Mouse (Mus musculus) heart, adult 2 months (tissue): ENCODE measurements at regions not wholly inside any gene's neighbourhood (a gene's known extent, or its start where the extent isn't known, plus 50 kb on each side); places are given as distances from the start of the nearest gene placed in this dataset.

Experiments
- CTCF ChIP-seq: fragments of 200-600 bp; IDR thresholded peaks from 2 replicates; pipeline ENCODE4 v1.8.1; 2022; ENCODE audit warnings: antibody characterized with exemption, mild to moderate bottlenecking, moderate library complexity
- EP300 ChIP-seq: fragments of 200-500 bp; IDR thresholded peaks from 2 replicates; pipeline ENCODE4 v1.6.1; 2011; ENCODE audit warnings: low read depth, low read length, control low read depth; ENCODE audit not compliant: insufficient read depth
- POLR2A ChIP-seq: fragments of 200-500 bp; IDR thresholded peaks from 2 replicates; pipeline ENCODE4 v1.6.1; 2011; ENCODE audit warnings: mild to moderate bottlenecking, low read depth, low read length, control low read depth; ENCODE audit not compliant: insufficient read depth

- TF ChIP-seq POLR2A = no peak
- TF ChIP-seq CTCF = no peak
- no peak for TF ChIP-seq EP300
These were observed 61.4 kb upstream of the Habp2 start for GRCm38 (mm10) chr19:56225518-56225917.
